Mouse (Mus musculus) WW6 (cell line): ENCODE measurements around the gene Ifi35.
"Not testable (repeated sequence)": the region's sequence is repeated elsewhere in the genome, so short reads cannot be mapped to it uniquely, and the experiment has no call there.

Source experiments
- DNase-seq: peaks from one replicate; pipeline ENCODE4 v3.0.0-alpha.2; 2013; ENCODE audit warnings: low read depth, low spot score

Gene Ifi35

DNA sequence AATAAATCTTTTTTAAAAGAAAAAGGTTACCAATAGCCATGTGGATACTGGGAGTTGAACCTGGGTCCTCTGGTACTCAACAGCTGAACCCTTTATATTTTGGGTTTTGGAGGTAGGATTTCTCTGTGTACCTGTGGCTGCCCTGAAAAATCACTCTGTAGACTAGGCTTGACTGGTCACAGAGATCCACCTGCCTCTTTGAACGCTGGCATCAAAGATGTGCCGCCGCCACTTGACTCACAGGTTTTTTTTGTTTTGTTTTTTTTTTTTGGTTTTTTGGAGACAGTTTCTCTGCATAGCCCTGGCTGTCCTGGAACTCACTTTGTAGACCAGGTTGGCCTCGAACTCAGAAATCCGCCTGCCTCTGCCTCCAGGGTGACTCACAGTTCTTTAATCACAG lies 421 bp upstream of the Ifi35 start:
- no peak for DNase-seq

- no peak for DNase-seq
These were observed 692 bp downstream of the Ifi35 start for GRCm38 (mm10) chr11:101448899-101449298.

DNA sequence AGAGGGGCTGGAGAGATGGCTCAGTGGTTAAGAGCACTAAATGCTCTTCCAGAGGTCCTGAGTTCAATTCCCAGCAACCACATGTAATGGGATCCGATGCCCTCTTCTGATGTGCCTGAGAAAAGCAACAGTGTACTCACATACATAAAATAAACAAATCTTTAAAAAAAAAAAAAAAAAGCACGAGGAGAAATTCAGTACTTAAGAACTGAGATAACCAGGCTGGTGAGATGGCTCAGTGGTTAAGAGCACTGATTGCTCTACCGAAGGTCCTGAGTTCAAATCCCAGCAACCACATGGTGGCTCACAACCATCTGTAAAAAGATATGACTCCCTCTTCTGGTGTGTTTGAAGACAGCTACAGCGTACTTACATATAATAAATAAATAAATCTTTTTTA lies 1.4 kb downstream of the Ifi35 start:
- DNase-seq = not testable (repeated sequence)

DNA sequence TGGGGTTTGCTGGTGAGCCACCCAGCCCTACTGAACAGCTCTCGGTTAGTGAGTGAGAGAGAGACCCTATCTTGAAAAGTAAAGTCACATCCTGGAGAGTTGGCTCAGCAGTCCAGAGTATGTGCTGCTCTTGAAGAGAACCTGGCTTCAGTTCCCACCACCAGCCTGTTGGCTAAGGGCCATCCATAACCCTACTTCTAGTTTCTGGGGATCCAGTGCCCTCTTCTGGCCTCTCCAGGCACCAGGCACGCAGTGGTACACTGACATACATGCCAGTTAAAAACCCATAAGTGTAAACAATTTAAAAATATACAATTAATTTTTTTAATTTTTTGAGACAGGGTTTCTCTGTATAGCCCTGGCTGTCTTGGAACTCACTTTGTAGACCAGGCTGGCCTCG lies 2.2 kb downstream of the Ifi35 start:
- no peak for DNase-seq

DNA sequence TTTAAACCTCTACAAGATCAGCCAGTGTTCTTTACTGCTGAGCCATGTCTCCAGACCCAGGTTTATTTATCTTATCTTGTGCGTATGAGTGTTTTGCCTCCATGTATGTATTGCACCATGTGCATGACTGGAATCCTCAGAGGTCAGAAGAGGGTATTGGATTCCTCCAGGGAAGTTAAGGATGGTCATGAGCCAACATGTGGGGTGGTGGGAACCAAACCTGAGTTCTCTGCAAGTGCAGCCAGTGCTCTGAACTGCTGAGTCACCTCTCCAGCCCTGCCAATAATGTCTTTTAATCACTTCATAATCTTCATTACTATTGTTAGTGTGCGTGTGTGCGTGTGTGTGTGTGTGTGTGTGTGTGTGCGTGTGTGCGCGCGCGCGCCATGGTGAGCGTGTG lies 3.3 kb downstream of the Ifi35 start:
- DNase-seq = no peak

DNA sequence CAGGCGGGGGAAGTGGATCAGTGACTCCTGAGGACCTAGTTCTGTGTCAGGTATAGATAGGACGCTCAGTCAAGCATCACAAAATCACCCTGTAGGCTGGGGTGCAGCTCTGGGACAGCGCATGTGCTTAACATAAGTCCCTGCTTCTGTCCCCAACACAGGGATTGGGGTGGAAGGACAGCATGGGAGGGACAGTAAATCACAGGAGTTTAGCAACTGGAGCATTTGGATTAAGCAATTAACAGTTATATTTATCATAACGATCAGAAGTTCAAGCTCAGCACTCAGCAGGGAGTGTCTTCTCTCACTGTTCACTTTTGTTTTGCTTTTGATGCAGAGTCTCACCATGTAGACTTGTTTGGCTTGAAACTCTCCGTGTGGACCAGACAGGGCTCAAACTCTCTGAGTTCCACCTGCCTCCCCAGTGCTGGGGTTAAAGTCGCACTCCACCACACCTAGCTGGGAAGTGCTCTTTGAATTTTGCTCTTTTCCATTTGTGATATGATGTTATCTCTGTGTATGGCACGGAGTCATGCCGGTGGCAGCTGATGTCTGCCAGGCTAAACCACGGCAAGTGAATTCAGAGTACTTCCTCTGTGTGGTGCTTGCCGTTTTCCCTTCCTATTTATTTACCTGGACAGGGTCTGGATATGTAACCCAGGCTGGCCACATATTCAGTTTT lies 4.0 kb downstream of the Ifi35 start:
- no peak for DNase-seq

DNA sequence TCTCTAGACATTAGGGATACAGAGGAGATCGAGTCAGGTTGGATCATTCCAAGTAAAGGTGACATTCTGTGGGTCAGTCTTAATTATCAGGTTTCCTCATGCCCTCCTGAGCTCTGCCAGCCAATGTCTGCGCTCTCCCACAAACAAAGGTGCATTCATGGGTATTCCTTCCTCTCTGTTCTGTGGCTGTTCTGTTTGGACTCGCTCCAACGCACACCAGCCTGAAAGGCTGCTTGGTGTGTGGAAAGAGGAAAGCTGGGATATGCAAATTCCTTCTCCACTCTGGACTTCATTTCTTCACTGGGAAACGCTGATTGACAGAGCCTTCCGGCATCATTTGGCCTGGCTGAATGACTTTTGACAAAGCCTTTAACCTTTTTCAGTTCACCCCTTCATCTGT lies 6.5 kb downstream of the Ifi35 start:
- no peak for DNase-seq

DNA sequence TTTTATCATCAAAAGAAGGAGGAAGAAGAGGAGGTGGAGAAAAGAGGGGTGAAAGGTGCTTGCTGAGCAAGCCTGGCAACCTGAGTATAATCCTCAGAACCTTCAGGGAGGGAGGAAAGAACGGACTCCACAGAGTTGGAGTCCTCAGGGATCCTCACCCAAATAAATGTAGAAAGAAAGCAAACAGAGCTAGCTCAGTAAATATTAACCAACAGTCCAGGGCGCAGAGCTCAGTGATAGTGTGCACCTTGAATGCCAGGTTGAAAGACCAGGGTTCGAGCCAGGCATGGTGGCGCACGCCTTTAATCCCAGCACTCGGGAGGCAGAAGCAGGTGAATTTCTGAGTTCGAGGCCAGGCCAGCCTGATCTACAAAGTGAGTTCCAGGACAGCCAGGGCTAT lies 7.4 kb downstream of the Ifi35 start:
- no peak for DNase-seq

DNA sequence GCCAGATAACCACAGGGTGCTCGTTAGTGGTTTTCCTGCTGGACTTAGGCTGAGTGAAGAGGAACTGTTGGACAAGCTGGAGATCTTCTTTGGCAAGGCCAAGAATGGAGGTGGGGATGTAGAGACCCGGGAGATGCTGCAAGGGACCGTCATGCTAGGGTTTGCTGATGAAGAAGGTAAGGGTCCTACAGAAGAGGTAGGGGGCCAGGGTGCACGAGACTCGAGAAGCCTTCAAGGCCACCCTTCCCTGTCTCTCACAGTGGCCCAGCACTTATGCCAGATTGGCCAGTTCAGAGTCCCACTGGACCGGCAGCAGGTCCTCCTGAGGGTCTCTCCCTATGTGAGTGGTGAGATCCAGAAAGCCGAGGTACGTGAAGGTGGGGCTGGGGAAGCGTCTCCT lies 9.4 kb downstream of the Ifi35 start:
- DNase-seq = no peak

- DNase-seq = no peak
These were observed 10.0 kb downstream of the Ifi35 start for GRCm38 (mm10) chr11:101458217-101458616.

GRCm38 (mm10) chr11:101459716-101460115 lies 11.5 kb downstream of the Ifi35 start:
- DNase-seq = no peak

DNA sequence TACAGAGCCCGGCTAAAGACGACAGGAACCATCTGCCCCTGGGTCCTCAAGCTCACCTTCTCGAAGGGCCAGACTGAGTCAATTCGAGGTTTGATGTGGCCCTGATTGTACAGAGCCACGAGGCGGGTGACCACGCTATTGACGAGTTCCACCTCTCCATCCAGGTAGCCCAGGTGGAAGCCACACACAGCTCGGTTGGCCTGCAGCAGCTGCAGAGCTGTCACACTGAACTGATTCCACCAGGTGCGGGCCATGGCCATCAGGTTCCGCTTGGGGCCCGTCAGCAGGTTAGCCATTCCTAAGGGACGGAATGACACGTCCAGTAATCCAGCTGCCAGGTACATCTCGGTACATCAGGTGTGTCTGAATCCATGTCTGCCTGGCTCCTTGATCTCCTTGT lies 12.1 kb downstream of the Ifi35 start:
- no peak for DNase-seq

- DNase-seq = no peak
These were observed 13.9 kb downstream of the Ifi35 start for GRCm38 (mm10) chr11:101462141-101462540.

DNA sequence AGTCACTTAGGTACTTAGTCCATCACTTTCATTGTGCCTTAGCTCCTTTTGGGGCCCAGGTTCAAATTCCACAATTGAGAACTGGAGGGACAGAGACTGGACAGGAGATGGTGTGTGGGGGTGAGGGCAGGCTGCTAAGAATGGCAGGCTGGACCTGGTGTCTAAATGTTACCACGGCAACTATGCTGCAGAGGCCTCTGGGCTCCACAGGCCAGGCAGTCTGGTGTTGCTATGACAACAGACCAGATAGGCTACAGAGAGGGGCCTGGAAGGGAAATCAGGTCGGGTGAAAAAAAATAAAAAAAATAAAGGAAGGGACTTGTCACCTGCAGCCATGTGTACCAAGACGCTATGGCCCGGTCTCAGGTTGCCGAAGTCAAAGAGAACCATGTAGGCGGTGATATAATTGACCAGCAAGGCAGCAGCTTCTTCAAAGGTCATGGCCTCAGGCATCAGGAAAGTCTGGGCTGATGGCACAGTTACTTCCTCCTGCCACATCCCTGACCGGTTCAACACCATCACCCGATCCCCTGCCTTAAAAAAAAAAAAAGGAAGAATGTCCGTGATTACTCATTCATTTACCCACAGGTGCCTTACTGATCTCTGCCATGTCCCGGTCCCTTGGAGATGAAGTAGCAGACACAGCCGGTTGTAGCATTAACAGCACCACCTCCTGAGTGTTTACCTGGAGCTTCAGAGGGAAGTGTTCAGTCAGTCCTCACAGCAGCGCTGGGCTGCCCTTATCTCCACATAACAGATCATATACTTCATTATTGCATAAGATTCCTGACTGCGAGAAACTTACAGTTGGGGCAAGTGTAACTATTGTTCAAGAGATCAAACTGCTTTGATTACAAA lies 14.6 kb downstream of the Ifi35 start:
- DNase-seq = no peak

DNA sequence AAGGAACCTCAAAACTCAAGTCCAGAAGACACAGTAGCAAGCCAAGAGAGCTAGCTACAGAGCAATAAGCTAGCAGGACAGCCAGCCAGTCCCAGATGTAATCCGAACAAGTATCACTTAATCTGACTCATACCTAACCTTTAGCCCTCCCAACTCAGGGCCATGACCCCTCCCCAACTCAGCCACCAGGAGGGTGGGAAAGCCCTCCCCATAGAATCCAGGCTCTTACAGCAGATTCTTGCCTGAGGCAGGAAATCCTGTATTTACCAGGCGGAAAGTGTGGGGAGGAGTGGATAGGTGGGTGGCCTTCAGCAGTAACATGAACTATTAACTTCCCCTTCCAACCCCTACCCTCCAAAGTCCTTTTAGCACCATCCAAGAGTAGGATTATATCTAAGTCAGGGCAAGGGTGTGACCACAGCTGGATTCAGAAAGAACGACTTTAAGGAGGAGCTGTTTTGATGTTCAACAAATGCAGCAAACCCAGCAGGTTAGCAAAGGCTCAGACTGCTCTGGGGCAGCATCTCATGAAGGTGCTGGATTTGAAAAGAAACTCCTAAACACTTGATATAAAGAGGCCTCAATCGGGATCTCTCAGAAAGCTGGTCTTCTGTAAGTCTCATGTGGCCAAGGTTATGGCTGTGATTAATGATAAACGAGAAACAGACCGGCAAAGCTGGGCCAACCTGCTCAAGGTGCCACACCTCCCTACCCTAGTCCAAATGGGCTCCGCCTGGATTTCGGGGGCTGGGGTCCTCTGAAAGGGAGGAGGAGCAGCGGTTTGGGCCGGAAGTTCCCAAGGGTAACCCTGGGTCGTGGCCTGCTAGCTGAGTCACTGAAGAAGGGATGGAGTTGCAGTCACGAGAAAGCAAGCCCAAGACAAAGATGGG lies 16.2 kb downstream of the Ifi35 start, which contains the start of gene Rnd2:
TSS of gene Rnd2 (plus strand) at position 789 of the 890 bp plus-strand sequence.
- no peak for DNase-seq

DNA sequence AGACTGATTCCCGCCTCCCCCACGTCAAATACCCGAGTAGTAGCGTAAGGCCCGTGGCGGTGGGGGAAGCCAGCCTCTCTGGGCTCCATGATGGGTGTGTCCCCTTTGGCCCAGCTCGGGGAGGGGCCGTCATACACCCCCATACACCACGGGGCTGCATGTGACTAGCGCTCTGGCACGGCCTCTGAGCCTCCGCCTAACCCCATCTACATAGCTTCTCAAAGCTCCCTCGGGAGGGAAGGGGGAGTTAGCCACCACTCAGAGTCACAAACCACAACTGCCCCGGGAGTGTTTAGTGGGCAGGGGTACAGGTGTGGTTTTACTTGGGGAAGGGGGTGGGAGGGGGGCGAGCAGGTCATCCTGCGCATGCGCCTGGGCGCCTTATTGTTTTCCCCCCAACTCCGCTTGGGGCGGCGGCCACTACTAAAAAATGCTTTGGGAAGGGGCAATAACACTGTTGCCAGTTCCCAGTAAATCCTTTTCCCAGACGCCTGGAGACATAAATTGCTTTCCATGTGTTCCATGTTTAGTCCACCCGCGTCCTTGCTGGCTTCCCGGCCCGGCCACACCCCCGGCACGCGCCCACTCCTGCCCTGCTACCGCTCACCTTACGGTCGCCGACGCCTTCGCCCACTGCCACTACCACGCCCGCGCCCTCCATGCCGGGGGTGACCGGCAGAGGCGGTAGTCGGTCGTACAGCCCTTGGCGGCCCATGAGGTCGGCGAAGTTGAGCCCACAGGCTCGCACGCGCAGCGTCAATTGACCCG lies 17.1 kb downstream of the Ifi35 start:
- DNase-seq = peak; percentile 85

DNA sequence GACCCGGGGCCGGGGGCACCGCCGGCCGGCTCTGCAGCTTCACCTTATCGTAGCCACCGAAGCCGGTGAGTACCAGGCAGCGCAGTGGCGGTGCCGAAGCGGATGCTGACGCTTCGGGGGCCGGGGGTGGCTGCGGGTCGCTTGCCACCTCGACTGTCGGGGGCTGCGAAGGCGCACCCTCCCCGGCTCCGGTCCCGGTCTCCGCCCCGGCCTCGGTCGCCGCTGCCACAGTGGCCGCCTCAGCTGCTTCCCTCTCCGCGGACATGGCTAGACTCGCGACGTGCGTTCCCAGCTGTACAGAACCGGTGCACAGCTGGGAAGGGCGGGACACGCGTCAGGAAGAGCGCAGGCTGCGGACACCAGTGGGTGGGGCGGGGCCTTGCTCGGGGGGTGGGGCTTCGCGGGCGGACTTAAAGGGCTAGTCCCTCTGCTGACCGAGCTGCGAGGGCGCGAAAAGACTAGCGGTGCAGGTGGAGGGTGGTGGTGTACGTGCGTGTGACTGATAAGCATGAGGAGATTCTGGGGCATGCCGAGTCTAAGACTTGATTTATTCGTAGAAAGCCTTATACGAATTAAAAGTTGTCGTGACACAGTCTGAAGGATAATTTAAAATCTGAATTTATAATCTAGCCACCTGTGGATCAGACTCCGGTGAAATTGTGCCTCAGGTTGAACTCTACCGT lies 17.8 kb downstream of the Ifi35 start, which contains the start of gene Vat1:
TSS of gene Vat1 (minus strand) at position 362 of the 683 bp plus-strand sequence.
- no peak for DNase-seq

DNA sequence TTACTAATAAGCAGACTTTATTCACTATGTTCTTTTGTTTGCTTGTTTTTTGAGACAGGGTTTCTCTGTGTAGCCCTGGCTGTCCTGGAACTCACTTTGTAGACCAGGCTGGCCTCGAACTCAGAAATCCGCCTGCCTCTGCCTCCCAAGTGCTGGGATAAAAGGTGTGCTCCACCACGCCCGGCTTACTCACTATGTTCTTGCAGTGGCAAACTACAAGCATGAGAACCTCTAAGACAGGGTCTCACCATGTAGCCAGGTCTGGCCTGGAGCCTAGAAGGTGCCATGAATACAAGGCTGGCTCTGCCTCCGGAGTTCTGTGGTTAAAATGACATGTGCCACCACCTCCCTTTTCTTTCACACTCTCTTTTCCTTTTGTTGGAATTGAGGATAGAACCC lies 18.3 kb downstream of the Ifi35 start:
- not testable (repeated sequence) for DNase-seq

DNA sequence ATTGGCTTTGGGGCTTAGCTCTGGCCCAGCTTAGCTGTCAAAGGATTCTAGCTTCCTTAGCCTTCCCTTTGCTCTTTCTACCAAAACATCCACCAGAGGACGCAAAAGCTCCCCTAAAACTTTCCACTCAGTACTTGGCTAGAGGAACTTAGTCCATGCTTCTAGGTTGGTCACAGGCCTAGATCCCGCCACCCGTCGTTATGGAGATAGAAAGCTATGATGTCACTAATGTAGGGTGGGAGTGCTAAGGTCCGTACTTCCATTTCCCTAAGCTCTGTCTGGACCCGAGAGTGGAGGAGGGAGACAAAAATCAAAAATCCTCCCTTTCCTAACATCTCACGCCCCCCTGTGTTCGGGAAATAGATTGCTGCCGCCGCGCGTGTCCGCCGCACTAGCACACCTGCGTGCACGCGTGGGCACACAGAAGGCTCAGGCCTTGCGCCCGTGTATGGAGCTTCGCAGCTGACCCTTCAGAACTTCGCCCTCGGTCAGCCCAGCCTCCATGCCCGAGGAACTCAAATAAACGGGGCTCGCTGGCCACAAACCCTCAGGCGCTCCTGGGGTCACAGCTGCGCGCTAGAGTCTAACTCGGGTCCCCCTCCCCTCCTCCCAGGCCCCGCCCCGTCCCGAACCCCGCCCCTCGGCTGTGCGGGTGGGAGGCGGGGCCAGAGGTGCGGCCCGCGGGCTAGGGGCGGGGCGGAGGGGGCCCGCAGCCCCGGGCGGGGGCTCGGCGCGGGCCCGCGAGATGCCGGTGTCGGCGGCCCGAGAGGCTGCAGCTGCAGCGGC lies 19.5 kb downstream of the Ifi35 start:
- no peak for DNase-seq

- no peak for DNase-seq
These were observed 20.1 kb downstream of the Ifi35 start for GRCm38 (mm10) chr11:101468263-101468688.
